Mouse (Mus musculus) 3134 (cell line): Measurements from ENCODE around the gene Rgs9bp.

Experiments
- DNase-seq: peaks from one replicate; pipeline ENCODE4 v3.0.0-alpha.2; 2011; ENCODE audit warnings: low spot score; ENCODE audit not compliant: insufficient read length; ENCODE audit errors: extremely low read depth

Gene Rgs9bp

DNA sequence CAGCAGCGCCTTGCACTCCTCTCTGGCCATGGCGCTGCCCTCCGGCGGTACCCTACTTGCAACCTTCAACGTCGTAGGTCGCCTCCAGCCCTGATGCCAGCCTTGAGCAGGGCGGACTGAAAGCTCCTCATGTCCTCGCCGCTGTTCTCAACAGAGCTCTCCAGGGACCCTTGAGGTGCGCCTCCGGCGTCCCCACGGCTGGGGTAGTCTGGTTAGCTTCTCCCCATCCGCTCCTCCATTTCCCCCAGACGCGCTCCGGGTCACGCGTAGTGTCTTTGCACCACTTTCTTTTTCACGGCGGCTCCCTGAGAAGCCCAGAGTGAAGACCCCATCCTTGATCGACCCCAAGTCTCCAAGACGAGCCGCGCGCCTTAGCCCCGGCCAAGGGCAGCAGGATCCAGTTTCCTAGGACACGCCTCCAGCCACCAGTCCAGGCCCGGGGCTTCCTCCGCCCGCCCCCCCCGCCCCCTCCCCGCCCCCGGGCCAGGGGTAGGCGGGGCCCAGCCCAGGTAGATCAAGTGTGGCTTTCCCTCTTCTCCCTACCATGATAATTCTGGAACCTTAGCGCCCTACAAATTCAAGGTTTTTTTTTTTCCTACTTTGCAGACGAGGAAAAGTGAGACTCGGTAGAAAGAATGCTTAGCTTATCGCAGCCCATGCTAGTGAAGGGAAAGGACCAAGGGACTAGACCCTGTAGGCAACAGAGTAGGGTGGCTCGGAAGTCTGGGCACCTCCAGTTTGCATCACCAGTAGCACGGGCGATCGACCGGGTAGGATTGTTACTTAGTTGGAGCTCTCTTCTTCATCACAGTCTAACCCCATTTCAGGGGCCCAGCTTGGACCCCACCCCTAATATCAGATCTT, at the start of gene Rgs9bp:
Gene Rgs9bp (minus strand): TSS at position 392 of the 864 bp plus-strand sequence.
- peak; percentile 42 for DNase-seq

DNA sequence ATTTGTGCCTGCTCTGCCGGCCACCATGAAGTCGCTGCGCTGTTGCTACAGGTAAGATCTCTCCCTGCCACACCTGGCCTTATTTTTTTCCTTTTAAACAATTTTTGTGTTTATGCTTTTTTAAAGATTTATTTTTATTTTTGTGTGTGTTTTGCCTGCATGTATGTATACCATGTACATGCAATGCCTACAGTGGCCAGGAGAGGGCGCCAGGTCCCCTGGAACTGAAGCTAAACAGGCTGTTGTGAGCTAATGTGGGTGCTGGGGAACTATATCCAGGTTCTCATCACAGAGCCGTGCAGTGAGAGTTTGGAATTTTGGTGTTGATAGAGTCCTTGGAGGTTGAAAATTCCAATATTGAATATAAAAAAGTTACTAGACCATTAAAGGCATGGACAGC, 43.1 kb upstream of the Rgs9bp start:
- no peak for DNase-seq

DNA sequence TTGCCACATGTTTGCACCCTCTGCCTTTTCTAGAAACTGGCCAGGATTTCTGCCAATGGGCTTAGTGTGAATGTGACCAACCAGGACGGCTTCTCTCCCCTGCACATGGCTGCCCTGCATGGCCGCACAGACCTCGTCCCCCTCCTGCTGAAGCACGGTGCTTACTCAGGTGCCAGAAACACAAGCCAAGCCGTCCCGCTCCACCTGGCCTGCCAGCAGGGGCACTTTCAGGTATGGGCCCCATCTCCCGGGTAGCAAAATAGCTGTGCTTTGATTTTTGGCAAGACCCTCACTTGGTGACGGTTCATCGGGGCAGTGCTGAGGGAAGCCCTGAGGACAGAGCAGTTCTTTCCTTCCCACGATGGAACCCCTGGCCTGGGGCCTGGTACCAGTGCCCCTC, 42.0 kb upstream of the Rgs9bp start:
- no peak for DNase-seq

DNA sequence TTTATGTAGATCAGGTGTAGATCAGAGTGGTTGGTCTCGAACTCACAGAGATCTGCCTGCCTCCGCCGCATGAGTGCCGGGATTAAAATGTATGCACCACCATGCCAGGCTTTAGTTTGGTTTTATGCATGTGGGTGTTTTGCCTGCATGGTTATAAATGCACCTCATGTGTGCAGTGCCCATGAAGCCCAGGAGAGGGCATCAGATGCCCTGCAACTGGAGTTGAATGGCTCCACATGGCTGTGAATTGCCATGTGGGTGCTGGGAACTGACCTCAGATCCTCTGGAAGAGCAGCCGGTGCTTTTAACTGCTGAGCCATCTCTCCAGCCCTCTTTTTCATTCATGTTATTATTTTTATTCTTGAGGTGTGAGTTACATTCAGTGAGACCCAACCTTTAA, 40.7 kb upstream of the Rgs9bp start:
- no peak for DNase-seq

DNA sequence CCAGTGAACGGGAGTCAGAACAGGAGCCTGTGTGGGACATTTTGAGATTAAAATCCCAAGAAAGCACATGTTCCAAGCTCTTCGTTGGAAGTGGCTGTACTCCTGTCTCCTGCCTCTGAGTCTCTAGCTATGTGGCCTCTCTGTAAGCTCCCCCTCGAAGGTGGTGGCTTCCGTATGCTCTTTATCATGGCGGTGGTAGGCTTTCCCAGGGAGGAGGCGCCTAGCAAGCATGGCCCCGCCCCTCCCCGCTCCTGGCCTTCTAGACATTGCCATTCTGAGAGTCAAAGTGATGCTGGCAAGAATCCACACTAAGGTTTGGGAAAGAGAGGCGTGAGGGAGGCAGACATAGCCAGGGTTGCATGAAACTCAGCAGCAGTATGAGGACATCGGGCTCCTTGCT, 37.2 kb upstream of the Rgs9bp start:
- no peak for DNase-seq

DNA sequence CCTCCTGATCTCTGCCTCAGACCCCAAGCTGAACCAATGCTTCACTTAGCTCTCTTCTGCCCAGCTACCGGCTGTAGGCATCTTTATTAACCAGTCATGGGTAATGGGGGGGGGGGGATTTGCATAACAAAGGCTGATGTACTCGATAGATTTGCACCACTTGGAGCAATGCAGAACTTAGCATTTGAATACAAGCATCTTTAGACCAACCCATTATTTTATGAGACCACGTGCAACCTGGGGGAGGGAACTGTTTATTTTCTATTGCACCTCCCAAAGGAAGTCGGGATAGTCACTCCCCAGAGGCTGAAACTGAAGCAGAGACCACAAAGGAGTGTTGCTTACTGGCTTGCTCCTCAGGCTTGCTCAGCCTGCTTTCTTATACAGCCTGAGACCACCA, 32.1 kb upstream of the Rgs9bp start:
- DNase-seq, result no peak

DNA sequence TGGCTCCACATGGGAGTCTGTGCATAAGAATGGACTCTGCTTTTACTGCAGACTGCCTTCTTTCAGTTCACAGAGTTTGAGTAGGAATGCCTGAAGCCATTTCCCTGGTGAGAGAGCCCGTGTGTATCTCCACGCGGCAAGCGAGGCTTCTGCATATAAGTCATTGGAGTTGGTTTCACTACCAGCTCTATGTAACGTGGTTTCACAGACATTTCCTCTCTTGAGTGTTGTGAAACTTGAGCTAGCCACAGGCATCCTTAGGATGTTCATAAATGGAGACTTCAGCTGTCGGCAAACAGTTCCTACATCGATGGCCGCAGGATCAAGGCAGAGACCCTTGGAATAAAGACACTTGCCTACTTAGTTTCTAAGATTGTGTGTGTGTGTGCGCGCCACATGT, 23.9 kb upstream of the Rgs9bp start:
- DNase-seq, result no peak

DNA sequence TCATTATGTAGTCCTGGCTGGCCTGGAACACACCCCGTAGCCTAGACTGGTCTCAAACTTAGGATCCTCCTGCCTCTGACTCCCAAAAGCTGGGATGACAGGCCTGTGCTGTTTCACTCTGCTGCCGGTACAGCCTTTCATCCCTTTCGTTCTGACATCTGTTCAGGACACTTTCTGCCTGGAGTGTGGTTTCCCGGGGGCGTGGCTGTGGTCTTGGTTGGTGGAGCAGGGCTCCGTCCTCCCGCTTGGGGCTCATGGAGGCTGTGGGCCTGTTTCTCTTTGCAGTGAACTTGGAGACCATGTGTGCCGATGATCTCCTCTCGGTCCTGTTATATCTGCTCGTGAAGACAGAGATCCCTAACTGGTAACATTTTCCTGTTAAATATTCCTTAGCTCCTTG, 21.4 kb upstream of the Rgs9bp start:
- no peak for DNase-seq

DNA sequence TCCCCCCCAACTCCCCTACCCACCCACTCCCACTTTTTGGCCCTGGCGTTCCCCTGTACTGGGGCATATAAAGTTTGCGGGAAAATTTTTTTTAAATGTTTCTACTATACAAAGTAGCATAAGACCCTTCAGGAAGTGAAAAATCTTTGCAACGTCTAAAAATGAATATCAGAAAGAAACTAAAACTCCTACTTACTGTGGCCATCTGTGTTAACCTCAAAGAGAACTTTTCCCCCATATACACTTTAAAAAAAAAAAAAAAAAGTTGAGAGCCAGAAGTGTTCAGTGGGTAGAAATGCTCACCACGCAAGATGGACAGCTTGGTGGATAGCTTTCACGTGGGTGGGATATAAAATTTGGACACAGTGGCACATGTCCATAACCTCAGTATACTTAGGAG, 17.4 kb upstream of the Rgs9bp start:
- DNase-seq, result no peak

DNA sequence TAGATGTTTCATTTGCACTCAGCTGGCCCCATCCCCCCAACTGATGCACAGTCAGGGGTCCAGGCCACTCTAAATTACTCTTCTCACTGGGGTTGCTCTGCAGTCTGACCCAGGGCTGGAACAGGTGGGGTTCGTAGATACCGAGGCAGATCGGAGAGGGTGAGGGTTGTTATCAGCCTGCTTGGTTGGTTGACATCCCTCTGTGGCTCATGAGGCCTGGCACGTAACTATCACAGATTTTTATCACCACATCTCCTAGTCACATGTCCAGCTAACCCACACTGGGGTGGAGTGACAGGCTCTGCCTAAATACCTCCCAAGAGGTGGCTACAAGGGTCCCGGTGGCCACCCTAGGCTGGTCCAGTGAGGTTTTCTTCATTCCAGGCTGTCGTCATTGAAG, 15.7 kb upstream of the Rgs9bp start:
- DNase-seq, result no peak

DNA sequence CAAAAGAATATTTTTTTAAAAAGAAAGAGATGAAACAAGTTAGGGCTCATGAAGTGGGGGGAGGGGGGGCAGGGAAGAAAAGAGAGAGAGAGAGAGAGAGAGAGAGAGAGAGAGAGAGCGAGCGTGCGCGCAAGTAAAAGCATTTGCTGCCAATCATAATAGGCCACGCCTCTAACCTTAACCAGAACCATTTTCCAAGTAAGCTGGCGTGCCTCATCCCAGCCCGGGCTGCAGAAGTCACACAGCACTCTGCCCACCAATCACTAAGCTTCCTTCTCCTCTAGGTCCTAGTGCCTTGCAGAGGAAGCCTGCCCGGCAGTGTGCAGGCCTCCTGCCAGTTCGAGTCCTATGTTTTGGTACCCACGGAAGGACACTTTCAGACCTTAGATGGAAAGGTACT, 14.6 kb upstream of the Rgs9bp start:
- no peak for DNase-seq

DNA sequence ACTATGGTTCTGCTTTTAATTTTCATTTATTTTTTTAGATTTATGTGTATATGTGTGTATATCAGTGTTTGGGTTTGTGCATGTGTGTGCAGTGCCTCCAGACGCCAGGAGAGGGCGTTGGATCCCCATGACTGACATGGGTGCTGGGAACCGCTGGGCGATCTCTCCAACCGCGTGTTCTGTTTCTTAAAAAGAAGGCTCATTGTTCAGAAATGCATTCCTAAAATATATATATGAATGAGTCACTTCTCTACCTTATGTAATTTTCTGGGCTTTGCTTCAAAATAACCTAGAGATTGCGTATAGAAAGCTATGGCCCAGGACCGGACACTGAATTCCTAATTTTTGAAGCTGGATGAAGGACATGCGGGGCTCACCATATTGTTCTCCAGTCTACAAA, 14.1 kb upstream of the Rgs9bp start:
- no peak for DNase-seq

DNA sequence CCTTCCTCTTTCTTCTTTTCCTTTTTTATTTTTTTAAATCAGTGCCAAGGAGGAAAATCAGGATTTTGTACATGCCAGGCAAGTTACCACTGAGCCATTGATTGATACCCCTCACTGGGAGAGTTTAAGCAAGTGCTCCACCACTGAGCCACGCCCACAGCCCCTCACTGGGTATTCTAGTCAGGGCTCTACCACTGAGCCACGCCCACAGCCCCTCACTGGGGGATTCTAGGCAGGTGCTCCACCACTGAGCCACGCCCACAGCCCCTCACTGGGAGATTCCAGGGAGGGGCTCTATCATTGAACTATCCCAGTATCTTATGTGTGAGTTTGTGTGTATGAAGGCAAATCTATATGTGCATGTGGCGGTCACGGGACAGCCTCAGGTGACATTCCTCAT, 8.9 kb upstream of the Rgs9bp start:
- DNase-seq, result no peak

DNA sequence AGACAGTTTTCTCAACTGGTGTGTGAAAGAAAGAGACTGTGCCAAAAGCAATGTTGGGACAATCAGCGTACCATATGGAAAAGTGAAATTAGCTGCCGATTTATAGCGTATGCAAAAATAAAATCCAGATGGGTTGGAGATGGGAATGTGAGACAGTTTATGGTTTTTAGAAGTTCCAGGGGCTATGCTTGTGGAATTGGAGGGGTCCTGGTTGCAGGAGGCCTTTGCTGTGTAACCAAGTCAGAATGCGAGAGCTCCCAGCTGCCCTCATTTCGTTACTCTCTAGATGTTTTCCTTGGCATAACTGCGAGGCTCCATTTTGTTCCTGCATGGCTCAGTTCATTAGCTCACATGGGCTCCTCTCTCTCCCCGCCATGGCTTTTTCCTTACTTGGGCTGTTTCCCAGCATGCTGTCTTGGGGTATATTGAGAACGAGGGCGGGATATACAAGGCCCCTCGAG, 5.4 kb upstream of the Rgs9bp start:
- no peak for DNase-seq

DNA sequence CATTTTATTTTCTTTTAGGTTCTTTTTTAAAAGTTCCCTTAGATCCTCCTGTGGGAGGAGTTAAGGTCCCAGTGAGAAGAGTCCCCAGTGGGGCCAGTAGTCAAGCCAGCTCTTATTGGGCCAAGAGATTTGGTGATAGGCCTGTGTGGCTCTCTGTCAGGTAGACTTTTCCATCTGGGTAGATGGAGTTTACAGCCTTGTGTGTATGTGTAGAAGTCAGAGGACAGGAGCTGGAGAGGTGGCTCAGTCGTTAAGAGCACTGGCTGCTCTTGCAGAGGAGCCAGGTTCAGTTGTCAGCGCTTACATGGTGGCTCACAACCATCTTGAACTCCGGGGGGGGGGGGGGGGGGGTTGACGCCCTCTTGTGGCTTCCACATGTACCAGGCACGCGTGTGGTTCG, 4.1 kb upstream of the Rgs9bp start:
- no peak for DNase-seq

DNA sequence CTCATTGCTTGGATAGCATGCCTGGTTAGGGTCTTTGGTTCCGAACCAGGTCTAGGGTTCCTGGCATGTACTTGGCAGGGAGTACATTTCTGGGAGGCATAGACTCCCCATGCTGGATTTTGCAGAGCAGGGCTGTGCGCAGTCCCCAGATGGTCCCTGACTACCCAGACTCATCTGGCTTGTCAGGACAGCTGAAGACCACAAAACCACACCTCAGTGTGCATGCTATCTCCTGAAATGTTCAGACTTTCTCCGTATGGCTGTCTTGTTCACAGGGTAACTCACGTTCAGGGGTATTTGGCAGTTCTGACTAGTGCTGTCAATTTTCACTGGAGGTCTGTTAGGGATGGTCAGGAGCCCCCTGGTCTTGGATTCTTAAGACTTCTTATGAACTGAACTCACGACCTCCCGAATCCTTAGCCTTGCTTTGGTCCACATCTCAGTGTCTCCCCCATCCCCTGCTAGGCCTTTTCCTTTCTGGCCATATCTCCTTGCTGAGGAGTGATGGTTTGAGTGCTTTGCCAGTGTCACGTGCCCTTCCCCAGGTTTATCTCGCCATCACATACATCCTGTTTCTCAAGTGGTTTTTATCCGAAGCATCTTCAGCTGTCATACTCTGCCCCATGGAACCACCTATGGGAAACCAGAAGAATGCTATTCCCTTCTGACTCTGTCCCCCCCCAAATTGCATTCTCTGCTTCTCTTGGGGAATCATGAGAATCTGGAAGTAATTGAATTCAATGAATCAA, 3.5 kb upstream of the Rgs9bp start:
- DNase-seq, result no peak

DNA sequence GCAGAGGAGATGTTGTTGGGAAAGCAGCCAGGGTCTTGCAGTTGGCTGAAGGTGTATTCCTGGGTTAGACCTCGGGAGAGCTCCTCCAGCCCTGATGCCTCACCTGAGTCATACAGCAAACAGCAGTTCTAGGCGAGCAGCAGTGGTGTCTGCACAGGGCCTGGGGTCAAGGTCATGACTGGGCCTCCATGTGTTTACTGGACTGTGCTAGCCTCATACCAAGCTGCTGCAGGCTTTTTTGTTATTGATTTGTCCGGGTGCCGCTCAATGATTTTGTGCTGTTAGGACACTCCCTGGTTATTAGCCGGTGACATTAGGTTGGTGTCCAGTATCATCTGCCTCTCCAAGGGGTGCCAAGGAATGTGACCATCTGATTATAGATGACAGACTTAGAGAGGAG, 2.3 kb upstream of the Rgs9bp start:
- DNase-seq, result no peak

DNA sequence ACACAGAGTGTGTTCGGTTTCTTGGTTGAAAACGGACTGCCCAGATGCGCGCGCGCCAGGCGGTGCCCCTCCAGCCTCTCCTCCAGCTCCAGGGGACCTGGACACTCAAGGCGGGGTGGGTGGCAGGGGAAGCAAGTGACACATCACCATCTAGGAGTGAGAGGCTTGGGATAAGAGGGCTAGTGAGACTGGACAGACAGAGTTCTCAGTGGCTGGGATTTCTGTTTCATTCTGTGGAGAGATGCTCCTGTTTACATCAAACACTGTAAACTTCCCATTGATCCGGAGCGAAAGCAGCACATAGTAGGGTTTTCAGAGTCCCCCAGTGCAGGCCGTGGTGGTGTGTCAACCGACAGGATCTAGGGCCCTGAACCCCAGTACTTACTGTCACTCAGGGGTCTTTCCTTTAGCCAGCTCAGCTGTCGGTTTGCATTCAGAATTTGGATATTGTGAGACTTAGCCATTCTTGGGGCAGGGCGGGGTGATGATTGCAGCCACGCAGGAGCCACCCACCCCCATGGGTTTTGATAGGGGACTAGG, 1.6 kb upstream of the Rgs9bp start:
- no peak for DNase-seq

DNA sequence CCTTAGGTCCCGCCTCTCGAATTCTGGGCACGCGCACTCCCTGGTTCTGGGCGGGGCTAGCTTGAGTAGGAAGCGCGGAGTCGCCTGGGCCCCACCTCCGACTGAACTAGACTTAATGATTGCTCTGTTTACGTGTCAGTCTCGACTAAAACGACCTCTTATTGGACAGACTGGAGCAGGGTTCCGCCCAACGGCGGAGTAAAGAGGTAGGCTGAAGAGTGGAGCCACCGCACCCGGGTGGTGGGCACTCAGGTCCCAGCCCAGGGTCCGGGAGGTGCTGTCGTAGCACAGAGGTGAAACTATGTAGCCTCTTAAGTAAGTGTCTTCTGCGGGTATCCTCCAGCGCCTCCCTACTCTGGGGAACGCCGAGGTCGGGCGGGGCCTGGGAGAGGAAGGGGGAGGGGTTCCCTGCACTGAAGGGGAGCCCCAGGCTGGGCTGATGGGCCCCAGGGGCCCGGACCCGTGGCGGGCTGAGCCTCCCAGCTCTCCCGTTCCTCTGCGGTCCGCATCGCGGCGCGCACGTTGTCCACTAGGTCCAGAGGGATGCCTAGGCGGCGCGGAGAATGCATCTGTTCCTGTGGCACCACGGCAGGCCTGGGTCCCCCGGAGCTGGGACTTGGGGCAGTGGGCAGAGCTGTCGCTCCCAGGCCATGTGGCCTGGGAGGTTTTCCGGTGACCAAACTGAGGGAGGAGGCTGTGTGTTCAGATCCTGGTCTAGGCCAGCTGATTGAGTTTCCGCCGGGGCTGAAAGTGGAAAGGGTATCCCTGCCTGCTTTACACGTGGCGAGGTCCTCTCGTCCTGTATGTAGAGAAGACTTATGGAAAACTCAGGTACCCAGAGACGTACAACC, 898 bp upstream of the Rgs9bp start, which contains the start of gene Ankrd27:
Gene Ankrd27 (plus strand): TSS at position 190 of the 851 bp plus-strand sequence.
- peak; percentile 86 for DNase-seq

DNA sequence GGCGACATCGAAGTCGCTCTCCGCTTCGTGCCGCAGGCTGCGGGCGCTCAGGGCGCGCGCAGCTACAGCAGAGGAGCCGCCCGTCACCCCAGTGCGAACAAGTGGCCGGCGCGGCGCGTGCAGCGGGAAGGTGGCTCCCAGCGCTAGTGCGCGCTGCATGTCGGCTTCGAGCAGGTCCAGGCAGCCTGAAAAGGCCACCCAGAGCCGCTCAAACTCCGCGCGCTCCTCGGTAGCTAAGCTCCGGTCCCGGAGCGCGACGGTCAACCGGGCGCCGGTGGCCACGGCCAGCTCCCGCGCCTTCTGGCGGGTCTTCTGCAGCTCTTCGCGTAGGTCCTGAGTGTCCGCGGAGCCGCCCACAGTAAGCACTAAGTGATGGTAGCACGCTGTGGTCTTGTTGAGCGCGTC, 594 bp downstream of the Rgs9bp start:
- DNase-seq, result no peak
